In genomic region chr5:59138721-59139120, GRCm38 (mm10) we compare ENCODE assay signal across 19 mouse cellular contexts.
DNase-seq lines count a peak whose midpoint lies in the region; ATAC-seq and TF ChIP-seq lines count a peak whose summit lies in the region.
"Had no signal": no experiment of that assay in that cellular context is flagged by ENCODE, and none has a peak within 500 bp of the region (broad histone marks: within the 10 kb centered on the region; RNA-seq: fewer than 3 reads in every experiment).

No protein-coding gene starts in this region.

- H3K27ac ChIP-seq in hindbrain, postnatal 0 days: no peak overlapping the region
- no peak overlapping the region for H3K27ac ChIP-seq in hindbrain, embryonic 13.5 days
- no peak overlapping the region for H3K27ac ChIP-seq in midbrain, postnatal 0 days (ENCODE audit: low read depth, low read length)
- no peak overlapping the region for H3K27ac ChIP-seq in midbrain, embryonic 15.5 days
- H3K27ac ChIP-seq: embryonic facial prominence, embryonic 15.5 days; forebrain, embryonic 12.5 days; gastrocnemius, adult 2 months; heart, embryonic 13.5 days; kidney, embryonic 15.5 days; liver, embryonic 15.5 days; stomach, postnatal 0 days had no signal

- H3K36me3 ChIP-seq in hindbrain, postnatal 0 days (ENCODE audit: insufficient read depth, low read length): no peaks in the 10 kb centered on the region
- no peaks in the 10 kb centered on the region for H3K36me3 ChIP-seq in hindbrain, embryonic 13.5 days
- H3K36me3 ChIP-seq in midbrain, postnatal 0 days (ENCODE audit: insufficient read depth, low read length): no peaks in the 10 kb centered on the region
- H3K36me3 ChIP-seq in midbrain, embryonic 15.5 days (replicated peaks): no peaks in the 10 kb centered on the region
- H3K36me3 ChIP-seq: embryonic facial prominence, embryonic 15.5 days; forebrain, embryonic 12.5 days; heart, embryonic 13.5 days; kidney, embryonic 15.5 days; liver, embryonic 15.5 days had no signal

- peak; percentile 10 for DNase-seq in hindbrain, postnatal 0 days (ENCODE audit: low spot score)
- peak; percentile 14 for DNase-seq in midbrain, postnatal 0 days (ENCODE audit: low spot score)
- peak; percentile 43 for DNase-seq in embryo, embryonic 10.5 days (ENCODE audit: low spot score)
- peak; percentile 64 for DNase-seq in mesoderm, embryonic 11.5 days (ENCODE audit: low read depth, low spot score)
- DNase-seq in layer of hippocampus, postnatal 14 days (ENCODE audit: low spot score in 2 of 2): no peak
- DNase-seq: cerebellum, adult 11 months; cerebellum, postnatal 14 days; gastrocnemius, adult 2 months; heart, postnatal 36 days; thymus, postnatal 25 days had no signal

- no peak overlapping the region for H3K4me2 ChIP-seq in hindbrain, postnatal 0 days (ENCODE audit: low read depth, low read length)
- H3K4me2 ChIP-seq in hindbrain, embryonic 13.5 days: no peak overlapping the region
- H3K4me2 ChIP-seq in midbrain, postnatal 0 days (ENCODE audit: low read depth, low read length, poor library complexity, severe bottlenecking): no peak overlapping the region
- no peak overlapping the region for H3K4me2 ChIP-seq in midbrain, embryonic 15.5 days
- H3K4me2 ChIP-seq: embryonic facial prominence, embryonic 15.5 days; forebrain, embryonic 12.5 days; heart, embryonic 13.5 days; kidney, embryonic 15.5 days; liver, embryonic 15.5 days had no signal

- ATAC-seq in hindbrain, postnatal 0 days: no peak
- ATAC-seq in hindbrain, embryonic 13.5 days (ENCODE audit: low FRiP score): no peak
- no peak for ATAC-seq in midbrain, postnatal 0 days (ENCODE audit: low FRiP score)
- no peak for ATAC-seq in midbrain, embryonic 15.5 days (replicated peaks)
- ATAC-seq: lung, postnatal 0 days had no signal

- no peak overlapping the region for H3K9ac ChIP-seq in hindbrain, postnatal 0 days (replicated peaks; ENCODE audit: low read length)
- no peak overlapping the region for H3K9ac ChIP-seq in hindbrain, embryonic 13.5 days
- H3K9ac ChIP-seq in midbrain, postnatal 0 days (replicated peaks; ENCODE audit: low read length, poor library complexity, severe bottlenecking): no peak overlapping the region
- H3K9ac ChIP-seq in midbrain, embryonic 15.5 days: no peak overlapping the region
- H3K9ac ChIP-seq: embryonic facial prominence, embryonic 15.5 days; forebrain, embryonic 12.5 days; heart, embryonic 13.5 days; kidney, embryonic 15.5 days; liver, embryonic 15.5 days had no signal

- WGBS in hindbrain, postnatal 0 days: 21% methylated on average over 2 of the region's 2 CpGs
- WGBS in hindbrain, embryonic 13.5 days: 34% methylated on average over 2 of the region's 2 CpGs
- WGBS in midbrain, postnatal 0 days: 31% methylated on average over 2 of the region's 2 CpGs
- WGBS in midbrain, embryonic 15.5 days: 24% methylated on average over 2 of the region's 2 CpGs

- H3K4me3 ChIP-seq in hindbrain, postnatal 0 days (ENCODE audit: low read length): no peak overlapping the region
- H3K4me3 ChIP-seq in hindbrain, embryonic 13.5 days: no peak overlapping the region
- H3K4me3 ChIP-seq in midbrain, postnatal 0 days (ENCODE audit: low read depth, low read length): no peak overlapping the region
- no peak overlapping the region for H3K4me3 ChIP-seq in midbrain, embryonic 15.5 days
- H3K4me3 ChIP-seq: embryonic facial prominence, embryonic 15.5 days; forebrain, embryonic 12.5 days; gastrocnemius, adult 2 months; heart, embryonic 13.5 days; kidney, embryonic 15.5 days; liver, embryonic 15.5 days had no signal

- no peak for TF ChIP-seq CTCF in hindbrain, postnatal 0 days (IDR thresholded peaks at IDR 0.05; ENCODE audit: low read depth)
- TF ChIP-seq CTCF in midbrain, postnatal 0 days (IDR thresholded peaks at IDR 0.05): no peak

- no peaks in the 10 kb centered on the region for H3K27me3 ChIP-seq in hindbrain, postnatal 0 days (ENCODE audit: insufficient read depth, low read length)
- H3K27me3 ChIP-seq in hindbrain, embryonic 13.5 days: no peaks in the 10 kb centered on the region
- no peaks in the 10 kb centered on the region for H3K27me3 ChIP-seq in midbrain, postnatal 0 days (ENCODE audit: insufficient read depth, low read length)
- H3K27me3 ChIP-seq in midbrain, embryonic 15.5 days (replicated peaks): no peaks in the 10 kb centered on the region
- H3K27me3 ChIP-seq: embryonic facial prominence, embryonic 15.5 days; forebrain, embryonic 12.5 days; heart, embryonic 13.5 days; kidney, embryonic 15.5 days; liver, embryonic 15.5 days had no signal

- H3K9me3 ChIP-seq in hindbrain, postnatal 0 days (ENCODE audit: low read length): no peaks in the 10 kb centered on the region
- H3K9me3 ChIP-seq in hindbrain, embryonic 13.5 days: no peaks in the 10 kb centered on the region
- H3K9me3 ChIP-seq in midbrain, postnatal 0 days (ENCODE audit: low read length): no peaks in the 10 kb centered on the region
- H3K9me3 ChIP-seq in midbrain, embryonic 15.5 days: no peaks in the 10 kb centered on the region
- H3K9me3 ChIP-seq: embryonic facial prominence, embryonic 15.5 days; forebrain, embryonic 12.5 days; heart, embryonic 13.5 days; kidney, embryonic 15.5 days; liver, embryonic 15.5 days had no signal

- no peaks in the 10 kb centered on the region for H3K4me1 ChIP-seq in hindbrain, postnatal 0 days (ENCODE audit: insufficient read depth, low read length)
- peaks cover 4% of the 10 kb centered on the region for H3K4me1 ChIP-seq in hindbrain, embryonic 13.5 days (replicated peaks)
- no peaks in the 10 kb centered on the region for H3K4me1 ChIP-seq in midbrain, postnatal 0 days (ENCODE audit: insufficient read depth, low read length)
- no peaks in the 10 kb centered on the region for H3K4me1 ChIP-seq in midbrain, embryonic 15.5 days
- H3K4me1 ChIP-seq: embryonic facial prominence, embryonic 15.5 days; heart, embryonic 13.5 days; kidney, embryonic 15.5 days; liver, embryonic 15.5 days had no signal

Comparison
In these comparisons a context has a peak if more than half of its experiments do, and no peak if none do; other contexts are left out.
1. DNase-seq: peak in hindbrain, postnatal 0 days (single experiment), midbrain, postnatal 0 days (single experiment), embryo, embryonic 10.5 days (single experiment) and mesoderm, embryonic 11.5 days (single experiment); none in layer of hippocampus, postnatal 14 days (0 of 2).